Mouse (Mus musculus): ENCODE data around the gene Lpin3. TPM values are rescaled to one million over a fixed set of nuclear protein-coding genes. Genes with fewer than 3 reads are reported as not detected.

Gene Lpin3
- 18.2 and 20.4 TPM in 2 replicates for polyA plus RNA-seq (2012; rRNA removed)

DNA sequence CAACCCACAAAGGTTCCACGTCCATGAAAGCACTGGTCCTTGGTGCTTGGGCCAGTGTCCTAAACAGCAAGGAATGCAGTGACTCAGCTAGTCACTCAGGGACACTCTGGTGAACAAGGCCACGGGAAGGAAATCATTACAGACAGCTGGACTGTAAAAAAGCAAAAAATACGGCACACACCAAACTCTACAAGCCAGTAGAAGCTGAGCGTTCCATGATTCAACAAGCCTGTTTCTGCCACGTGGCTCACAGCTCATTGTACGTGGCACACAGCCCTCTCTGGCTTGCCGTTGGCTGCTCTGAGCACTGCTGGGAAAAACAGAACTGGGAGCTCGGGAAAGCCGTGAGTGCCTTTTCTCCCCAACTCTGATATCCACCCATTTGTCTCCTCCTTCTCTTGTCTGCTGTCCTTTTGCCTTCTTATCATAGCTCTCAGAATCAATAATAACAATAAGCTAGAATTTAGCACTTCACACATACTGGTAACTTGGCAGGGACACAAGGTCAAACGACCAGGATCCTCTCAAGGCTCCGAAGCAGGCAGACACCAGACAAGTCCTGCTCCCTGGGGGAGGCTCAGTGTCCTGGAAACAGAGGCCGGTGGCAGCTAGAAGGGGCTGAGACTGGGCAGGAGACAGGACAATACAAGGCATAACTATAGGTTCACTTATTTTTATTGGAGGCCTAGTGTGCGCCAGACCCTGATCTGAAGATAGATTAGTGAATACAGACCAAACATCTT lies at the start of gene Lpin3:
Lpin3 (plus strand) TSS at position 218 of the 743 bp plus-strand sequence.
- DNase-seq (ENCODE audit: low read depth), result no peak

- no peak for DNase-seq (ENCODE audit: low read depth)
These were observed 39.6 kb upstream of the Lpin3 start for GRCm38 (mm10) chr2:160840838-160841237.

GRCm38 (mm10) chr2:160847664-160848063 lies 32.8 kb upstream of the Lpin3 start:
- no peak for DNase-seq (ENCODE audit: low read depth)

DNA sequence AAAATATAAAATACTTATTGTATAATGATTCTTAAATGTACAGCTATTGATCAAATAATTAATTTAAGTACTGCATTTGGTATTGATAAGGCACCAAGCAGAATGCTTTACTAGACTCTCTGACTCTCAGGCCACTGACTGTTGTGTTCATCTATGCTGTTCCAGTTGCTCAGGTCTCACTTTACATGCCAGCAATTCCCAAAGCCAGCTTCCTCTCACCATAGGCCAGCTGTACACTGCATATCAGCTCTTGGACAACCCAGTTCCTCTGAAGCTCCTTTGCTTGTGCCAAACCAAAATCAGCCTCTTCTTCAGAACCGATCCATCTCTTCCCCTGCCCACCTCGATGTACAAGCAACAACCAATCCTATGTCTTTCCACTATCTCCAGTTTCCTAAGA lies 32.3 kb upstream of the Lpin3 start:
- no peak for DNase-seq (ENCODE audit: low read depth)

- no peak for DNase-seq (ENCODE audit: low read depth)
These were observed 30.7 kb upstream of the Lpin3 start for GRCm38 (mm10) chr2:160849617-160850240.

GRCm38 (mm10) chr2:160850360-160850759 lies 30.1 kb upstream of the Lpin3 start:
- DNase-seq (ENCODE audit: low read depth), result no peak

DNA sequence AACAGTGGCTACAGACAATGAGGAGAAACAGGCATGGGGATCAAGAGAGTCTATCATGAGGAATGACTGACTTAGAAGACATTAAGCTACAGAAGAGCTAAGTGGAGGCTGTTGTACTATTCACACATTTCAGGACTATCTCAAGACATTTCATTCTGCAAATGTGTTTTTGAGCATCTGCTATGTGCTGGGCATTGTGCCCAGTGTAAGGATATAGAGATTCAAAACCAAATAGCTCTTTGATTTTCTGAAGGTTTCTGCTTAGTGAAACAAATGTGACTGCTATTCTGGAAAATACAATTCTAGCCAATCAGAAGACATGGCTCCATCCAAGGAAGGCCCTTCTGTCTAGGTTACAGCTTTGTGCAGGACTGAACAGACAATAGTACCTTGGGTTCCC lies 25.8 kb upstream of the Lpin3 start:
- DNase-seq (ENCODE audit: low read depth), result no peak

DNA sequence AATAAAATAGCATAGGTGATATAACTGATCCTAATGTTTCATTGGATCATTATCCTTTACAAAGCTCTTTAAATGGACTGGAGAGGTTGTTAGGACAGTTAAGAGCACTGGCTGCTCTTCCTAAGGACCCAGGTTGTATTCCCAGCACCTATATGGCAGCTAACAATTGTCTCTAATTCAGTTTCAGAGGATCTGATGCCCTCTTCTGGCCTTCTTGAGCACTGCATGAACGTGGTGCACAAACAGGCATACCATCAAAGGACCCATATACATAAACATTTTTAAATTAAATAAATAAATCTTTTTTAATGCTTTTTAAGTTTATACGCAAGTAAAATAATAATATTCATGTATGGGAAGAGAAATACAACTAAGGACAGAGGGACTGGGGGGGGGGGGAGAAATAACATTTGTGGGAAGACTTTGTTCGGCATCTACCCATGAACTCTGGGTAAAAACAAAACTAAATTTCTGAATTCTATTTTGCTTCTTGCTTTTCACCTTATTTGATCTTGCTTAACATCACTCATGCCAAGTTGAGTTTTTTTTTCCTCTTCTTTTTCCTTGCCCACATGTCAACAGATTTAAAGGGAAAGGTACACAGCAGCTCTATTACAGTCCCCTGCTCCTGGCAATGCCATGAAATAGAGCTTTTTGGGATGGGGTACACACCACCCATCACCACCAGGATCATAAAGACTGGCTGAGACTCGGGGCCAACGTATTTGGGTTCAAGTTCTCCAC lies 23.9 kb upstream of the Lpin3 start:
- no peak for DNase-seq (ENCODE audit: low read depth)

- no peak for DNase-seq (ENCODE audit: low read depth)
These were observed 20.1 kb upstream of the Lpin3 start for GRCm38 (mm10) chr2:160860363-160860762.

GRCm38 (mm10) chr2:160864112-160864511 lies 16.4 kb upstream of the Lpin3 start:
- no peak for DNase-seq (ENCODE audit: low read depth)

DNA sequence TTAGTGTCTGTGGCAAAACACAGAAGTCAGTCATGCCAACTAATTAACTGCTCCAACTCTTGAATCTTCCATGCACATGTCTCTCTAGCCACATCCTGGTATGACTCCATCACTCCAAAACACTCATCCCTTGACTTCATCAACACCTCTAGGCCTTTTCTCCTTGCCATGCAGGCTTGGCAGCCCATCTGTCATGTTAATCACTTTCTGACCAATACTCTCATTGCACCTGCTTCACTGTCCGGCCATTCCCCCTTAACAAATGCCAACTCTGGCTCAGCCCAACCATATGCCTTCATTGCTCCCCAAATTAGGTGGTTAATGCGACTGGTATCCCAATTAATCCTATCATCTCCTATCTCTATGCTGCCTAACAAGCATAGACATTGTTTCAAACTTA lies 15.2 kb upstream of the Lpin3 start:
- no peak for DNase-seq (ENCODE audit: low read depth)

- no peak for DNase-seq (ENCODE audit: low read depth)
These were observed 11.0 kb upstream of the Lpin3 start for GRCm38 (mm10) chr2:160869446-160869845.

- no peak for DNase-seq (ENCODE audit: low read depth)
These were observed 9.2 kb upstream of the Lpin3 start for GRCm38 (mm10) chr2:160871310-160871709.

DNA sequence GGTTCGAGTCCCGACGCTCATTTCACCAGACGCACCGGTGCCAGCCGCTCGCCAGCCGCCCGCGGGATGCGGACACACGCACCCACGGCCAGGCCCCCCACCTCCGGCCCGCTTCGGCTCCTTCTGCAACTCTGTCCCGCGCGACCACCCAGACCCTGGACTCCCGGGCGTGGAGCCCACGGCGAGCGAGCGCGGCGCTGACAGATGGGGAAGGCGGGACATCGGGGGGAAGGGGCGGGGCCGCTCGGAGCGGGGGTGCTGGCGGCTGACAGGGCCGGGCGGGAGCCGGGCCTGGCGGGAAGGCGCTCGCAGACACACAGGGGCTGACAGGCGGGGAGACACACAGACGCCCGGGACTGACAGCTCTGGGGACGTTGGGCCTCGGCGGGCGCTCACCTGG lies 8.1 kb upstream of the Lpin3 start:
- no peak for DNase-seq (ENCODE audit: low read depth)

DNA sequence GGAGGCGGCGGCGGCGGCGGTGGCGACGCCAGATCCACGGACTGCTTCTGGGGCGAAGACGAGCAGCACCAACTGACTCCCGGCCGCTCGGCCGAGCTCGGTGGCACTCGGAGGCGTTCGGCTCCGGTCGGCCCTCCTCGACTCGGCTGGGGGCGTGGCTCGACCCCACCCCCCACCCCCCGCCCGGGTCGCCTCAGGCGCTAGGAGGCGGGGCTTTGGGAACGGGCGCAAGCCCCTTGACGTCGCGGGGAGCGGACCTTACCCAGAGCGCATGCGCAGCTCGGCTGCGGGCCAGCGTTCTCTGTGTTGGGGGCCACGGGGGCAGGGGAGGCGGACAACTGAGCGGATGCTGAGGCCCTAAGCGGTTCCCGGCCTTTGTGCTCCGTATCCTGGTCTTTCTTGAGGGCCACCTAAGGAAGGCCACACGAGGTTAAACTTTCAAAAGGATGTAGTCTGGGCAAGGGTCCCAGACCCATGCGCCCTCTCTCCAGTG lies 7.5 kb upstream of the Lpin3 start, which contains the start of gene Zhx3:
Zhx3 (minus strand) TSS at position 109 of the 493 bp plus-strand sequence.
- DNase-seq (ENCODE audit: low read depth), result no peak

DNA sequence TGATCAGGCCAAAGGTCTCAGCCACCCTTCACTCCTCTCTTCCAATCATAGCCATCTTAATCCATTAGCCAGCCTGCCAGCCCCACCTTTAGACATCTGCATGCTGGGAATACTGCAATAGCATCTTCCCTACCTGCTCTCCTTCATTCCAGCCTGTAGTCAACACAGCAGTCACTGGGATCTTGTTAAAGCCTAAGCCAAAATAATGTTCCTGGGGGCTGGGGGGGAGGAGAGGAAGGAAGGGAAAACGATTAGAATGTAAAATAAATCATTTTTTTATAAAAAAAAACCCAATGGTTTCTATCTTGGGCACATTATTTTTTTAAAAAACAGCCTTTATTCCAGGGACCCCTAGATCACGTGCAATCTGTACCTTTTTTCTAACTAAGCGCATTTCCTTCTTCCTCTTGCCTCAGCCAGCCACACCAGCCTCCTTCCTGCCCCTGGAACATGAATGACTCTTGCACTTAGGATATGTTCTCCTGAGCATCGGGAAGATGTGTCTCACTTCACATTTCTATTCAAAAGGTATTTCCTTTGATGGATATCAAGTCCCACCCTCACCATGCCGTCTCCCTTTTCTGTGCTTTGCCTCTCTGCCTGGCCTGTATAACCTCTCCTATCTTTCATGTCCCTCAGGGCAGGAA lies 6.1 kb upstream of the Lpin3 start:
- DNase-seq (ENCODE audit: low read depth), result no peak

DNA sequence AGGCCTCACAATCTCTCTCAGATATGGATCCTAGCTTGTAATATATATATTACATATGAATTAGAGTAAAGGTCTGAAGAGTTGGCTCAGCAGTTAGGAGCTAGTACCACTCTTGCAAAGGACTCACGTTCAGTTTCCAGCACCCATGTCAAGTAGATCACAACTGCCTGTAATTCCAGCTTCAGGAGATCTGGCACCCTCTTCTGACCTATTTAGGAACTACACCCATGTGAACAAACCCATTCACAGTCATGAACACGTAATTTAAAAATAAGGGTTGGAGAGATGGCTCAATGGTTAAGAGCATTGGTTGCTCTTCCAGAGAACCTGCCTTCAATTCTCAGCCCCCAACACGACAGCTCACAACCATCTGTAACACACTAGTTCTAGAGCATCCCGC lies 4.4 kb upstream of the Lpin3 start:
- DNase-seq (ENCODE audit: low read depth), result no peak

- no peak for DNase-seq (ENCODE audit: low read depth)
These were observed 1.1 kb downstream of the Lpin3 start for GRCm38 (mm10) chr2:160881462-160882101.

GRCm38 (mm10) chr2:160882436-160882835 lies 2.0 kb downstream of the Lpin3 start:
- DNase-seq (ENCODE audit: low read depth), result no peak

DNA sequence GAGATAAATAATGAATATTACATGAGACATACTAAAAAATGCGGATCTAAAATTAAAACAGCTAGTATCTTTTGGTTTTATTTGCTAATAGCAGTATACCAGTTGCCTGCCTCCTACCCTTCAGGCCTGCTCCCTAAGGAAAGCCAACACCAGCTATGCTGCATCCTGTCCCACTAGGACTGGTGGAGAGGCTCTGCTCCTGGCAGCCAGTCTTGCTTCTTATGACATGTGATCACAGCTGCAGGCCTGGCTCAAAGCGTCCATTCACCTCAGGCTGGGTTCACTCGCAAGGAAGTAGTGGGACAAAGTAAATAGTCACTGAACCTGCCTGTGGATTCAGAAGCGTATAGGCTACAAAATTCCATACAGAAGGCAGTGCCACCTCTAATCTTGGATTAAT lies 3.4 kb downstream of the Lpin3 start:
- DNase-seq (ENCODE audit: low read depth), result no peak

- DNase-seq (ENCODE audit: low read depth), result no peak
These were observed 4.4 kb downstream of the Lpin3 start for GRCm38 (mm10) chr2:160884830-160885229.

- no peak for DNase-seq (ENCODE audit: low read depth)
These were observed 5.8 kb downstream of the Lpin3 start for GRCm38 (mm10) chr2:160886221-160886620.

All from gonadal fat pad, adult 2 months (tissue).